Mouse (Mus musculus) MEL (cell line): ENCODE results near the gene Kdr. TPM values are rescaled to one million over a fixed set of nuclear protein-coding genes. Genes with fewer than 3 reads are reported as not detected.

Experiments used
- DNase-seq: peaks from one replicate; pipeline ENCODE4 v3.0.0; 2011; ENCODE audit warnings: low read depth, low spot score
- H3K27ac ChIP-seq: 2 replicates; pipeline ENCODE4 v1.5.1; 2012; ENCODE audit warnings: low read depth, mild to moderate bottlenecking, control low read depth, low read length, moderate library complexity; ENCODE audit not compliant: control insufficient read depth
- H3K27me3 ChIP-seq, 2 experiments: fragments of 150-350 bp in 1 of 2; sonication (generic) in 1 of 2; 2 replicates each; pipeline ENCODE4 v1.6.1; 2012; ENCODE audit warnings: low read length in 2 of 2, mild to moderate bottlenecking in 2 of 2, improper control_type of control experiment in 1 of 2, moderate library complexity in 1 of 2; ENCODE audit not compliant: insufficient read depth in 2 of 2, control insufficient read depth in 1 of 2
- H3K36me3 ChIP-seq, 2 experiments: 2 replicates each; pipeline ENCODE4 v1.6.1; 2012 to 2014; ENCODE audit warnings: low read length in 2 of 2, improper control_type of control experiment in 1 of 2, inconsistent platforms in 1 of 2, mild to moderate bottlenecking in 1 of 2; ENCODE audit not compliant: insufficient read depth in 2 of 2, control insufficient read depth in 1 of 2
- H3K4me1 ChIP-seq, 2 experiments: fragments of 150-350 bp in 1 of 2; sonication (generic) in 1 of 2; 2 replicates each; pipeline ENCODE4 v1.6.1; 2012; ENCODE audit warnings: low read length in 2 of 2, improper control_type of control experiment in 1 of 2, mild to moderate bottlenecking in 1 of 2; ENCODE audit not compliant: insufficient read depth in 2 of 2, control insufficient read depth in 1 of 2
- H3K4me3 ChIP-seq, 2 experiments: fragments of 150-350 bp in 1 of 2; sonication (generic) in 1 of 2; 2 replicates each; pipeline ENCODE4 v1.5.1; 2012; ENCODE audit warnings: low read depth in 2 of 2, low read length in 2 of 2, mild to moderate bottlenecking in 2 of 2, moderate library complexity in 2 of 2, control low read depth in 1 of 2, improper control_type of control experiment in 1 of 2; ENCODE audit not compliant: control insufficient read depth in 1 of 2, insufficient read depth in 1 of 2
- H3K79me2 ChIP-seq: 2 replicates; pipeline ENCODE4 v1.6.1; 2012; ENCODE audit warnings: mild to moderate bottlenecking, low read length, moderate library complexity; ENCODE audit not compliant: control insufficient read depth, poor library complexity, insufficient read depth
- H3K9ac ChIP-seq: 2 replicates; pipeline ENCODE4 v1.6.1; 2012; ENCODE audit warnings: low read depth, mild to moderate bottlenecking, control low read depth, low read length, moderate library complexity; ENCODE audit not compliant: control insufficient read depth, poor library complexity, severe bottlenecking
- H3K9me3 ChIP-seq: fragments of 150-350 bp; sonication (generic); replicated peaks from 2 replicates; pipeline ENCODE4 v1.6.1; 2012; ENCODE audit warnings: mild to moderate bottlenecking, low read length, improper control_type of control experiment, moderate library complexity; ENCODE audit not compliant: insufficient read depth
- BHLHE40 ChIP-seq: IDR thresholded peaks from 2 replicates; pipeline ENCODE4 v1.6.1; 2012; ENCODE audit warnings: low read depth, mild to moderate bottlenecking, inconsistent platforms, low read length, improper control_type of control experiment, borderline replicate concordance
- CHD1 ChIP-seq: IDR thresholded peaks from 2 replicates; pipeline ENCODE4 v1.6.1; 2012; ENCODE audit warnings: low read depth, mild to moderate bottlenecking, inconsistent platforms, low read length, improper control_type of control experiment
- CTCF ChIP-seq, 3 experiments: IDR thresholded peaks in 2 of 3; conservative IDR thresholded peaks in 1 of 3; 2 replicates each; pipeline ENCODE4 v1.5.1; 2011 to 2012; ENCODE audit warnings: low read length in 3 of 3, low read depth in 2 of 3, mild to moderate bottlenecking in 2 of 3, improper control_type of control experiment in 1 of 3, inconsistent platforms in 1 of 3, mixed read lengths in 1 of 3, moderate library complexity in 1 of 3; ENCODE audit not compliant: control insufficient read depth in 1 of 3, insufficient read depth in 1 of 3, poor library complexity in 1 of 3, severe bottlenecking in 1 of 3
- EP300 ChIP-seq, 2 experiments: IDR thresholded peaks; 2 replicates each; pipeline ENCODE4 v1.6.1; 2011; ENCODE audit warnings: improper control_type of control experiment in 2 of 2, low read length in 2 of 2, low read depth in 1 of 2, mild to moderate bottlenecking in 1 of 2
- ETS1 ChIP-seq: IDR thresholded peaks from 2 replicates; pipeline ENCODE4 v1.6.1; 2012; ENCODE audit warnings: low read depth, mild to moderate bottlenecking, inconsistent platforms, low read length, improper control_type of control experiment, moderate library complexity
- JUND ChIP-seq: IDR thresholded peaks from 2 replicates; pipeline ENCODE4 v1.6.1; 2011; ENCODE audit warnings: low read depth, mild to moderate bottlenecking, improper control_type of control experiment, low read length
- MAFK ChIP-seq: IDR thresholded peaks from 2 replicates; pipeline ENCODE4 v1.6.1; 2011; ENCODE audit warnings: low read depth, mild to moderate bottlenecking, low read length, improper control_type of control experiment, borderline replicate concordance
- MAZ ChIP-seq: IDR thresholded peaks from 2 replicates; pipeline ENCODE4 v1.6.1; 2012; ENCODE audit warnings: low read depth, mild to moderate bottlenecking, inconsistent platforms, low read length, improper control_type of control experiment
- MEF2A ChIP-seq: IDR thresholded peaks from 2 replicates; pipeline ENCODE4 v1.6.1; 2014; ENCODE audit warnings: low read depth, mild to moderate bottlenecking, inconsistent platforms, low read length, improper control_type of control experiment; ENCODE audit not compliant: poor library complexity, insufficient replicate concordance, severe bottlenecking; ENCODE audit errors: extremely low read depth
- MXI1 ChIP-seq: IDR thresholded peaks from 2 replicates; pipeline ENCODE4 v1.6.1; 2011; ENCODE audit warnings: mild to moderate bottlenecking, low read depth, low read length, improper control_type of control experiment
- NELFE ChIP-seq: IDR thresholded peaks from 2 replicates; pipeline ENCODE4 v1.6.1; 2011; ENCODE audit warnings: low read depth, low read length, improper control_type of control experiment
- NRF1 ChIP-seq: IDR thresholded peaks from 2 replicates; pipeline ENCODE4 v1.6.1; 2014; ENCODE audit warnings: low read depth, mild to moderate bottlenecking, inconsistent platforms, low read length, improper control_type of control experiment, moderate library complexity; ENCODE audit not compliant: poor library complexity, insufficient read depth, severe bottlenecking
- POLR2A ChIP-seq, 2 experiments: IDR thresholded peaks; 2 replicates each; pipeline ENCODE4 v1.6.1; 2011 to 2012; ENCODE audit warnings: low read length in 2 of 2, mild to moderate bottlenecking in 2 of 2, control low read depth in 1 of 2, improper control_type of control experiment in 1 of 2, low read depth in 1 of 2, moderate library complexity in 1 of 2; ENCODE audit not compliant: control insufficient read depth in 1 of 2, insufficient read depth in 1 of 2, poor library complexity in 1 of 2
- POLR2AphosphoS2 ChIP-seq: IDR thresholded peaks from 2 replicates; pipeline ENCODE4 v1.6.1; 2011; ENCODE audit warnings: low read length, improper control_type of control experiment
- POLR2AphosphoS5 ChIP-seq: IDR thresholded peaks from 2 replicates; pipeline ENCODE4 v1.6.1; 2012; ENCODE audit warnings: low read depth, borderline replicate concordance, mild to moderate bottlenecking, inconsistent platforms, low read length, moderate library complexity, mixed read lengths
- RAD21 ChIP-seq: IDR thresholded peaks from 2 replicates; pipeline ENCODE4 v1.6.1; 2011; ENCODE audit warnings: mild to moderate bottlenecking, low read depth, low read length, improper control_type of control experiment
- RCOR1 ChIP-seq: IDR thresholded peaks from 2 replicates; pipeline ENCODE4 v1.6.1; 2012; ENCODE audit warnings: low read depth, mild to moderate bottlenecking, inconsistent platforms, low read length, improper control_type of control experiment
- SIN3A ChIP-seq: IDR thresholded peaks from 2 replicates; pipeline ENCODE4 v1.6.1; 2012; ENCODE audit warnings: low read length, improper control_type of control experiment, inconsistent platforms
- TAL1 ChIP-seq: IDR thresholded peaks from 2 replicates; pipeline ENCODE4 v1.6.1; 2012; ENCODE audit warnings: mild to moderate bottlenecking, inconsistent platforms, low read length, moderate library complexity, mixed read lengths
- TBP ChIP-seq: IDR thresholded peaks from 2 replicates; pipeline ENCODE4 v1.8.0; 2011; ENCODE audit warnings: low read depth, low read length, improper control_type of control experiment
- TCF12 ChIP-seq: IDR thresholded peaks from 2 replicates; pipeline ENCODE4 v1.6.1; 2014; ENCODE audit warnings: low read depth, mild to moderate bottlenecking, inconsistent platforms, low read length, improper control_type of control experiment, moderate library complexity
- UBTF ChIP-seq: IDR thresholded peaks from 2 replicates; pipeline ENCODE4 v1.6.1; 2012; ENCODE audit warnings: low read depth, mild to moderate bottlenecking, inconsistent platforms, low read length, improper control_type of control experiment, moderate library complexity, borderline replicate concordance; ENCODE audit not compliant: insufficient read depth
- USF2 ChIP-seq, 2 experiments: IDR thresholded peaks; 2 replicates each; pipeline ENCODE4 v1.6.1; 2011 to 2012; ENCODE audit warnings: improper control_type of control experiment in 2 of 2, low read length in 2 of 2, borderline replicate concordance in 1 of 2, inconsistent platforms in 1 of 2, low read depth in 1 of 2, mild to moderate bottlenecking in 1 of 2; ENCODE audit not compliant: insufficient read depth in 1 of 2
- ZC3H11A ChIP-seq: IDR thresholded peaks from 2 replicates; pipeline ENCODE4 v1.6.1; 2012; ENCODE audit warnings: low read depth, mild to moderate bottlenecking, inconsistent platforms, low read length, improper control_type of control experiment
- ZKSCAN1 ChIP-seq: IDR thresholded peaks from 2 replicates; pipeline ENCODE4 v1.6.1; 2012; ENCODE audit warnings: low read depth, mild to moderate bottlenecking, inconsistent platforms, low read length, improper control_type of control experiment, moderate library complexity
- ZMIZ1 ChIP-seq: IDR thresholded peaks from 2 replicates; pipeline ENCODE4 v1.6.1; 2012; ENCODE audit warnings: low read depth, mild to moderate bottlenecking, inconsistent platforms, low read length, improper control_type of control experiment, moderate library complexity
- ZNF384 ChIP-seq: IDR thresholded peaks from 2 replicates; pipeline ENCODE4 v1.6.1; 2012; ENCODE audit warnings: low read depth, mild to moderate bottlenecking, inconsistent platforms, low read length, improper control_type of control experiment
- polyA plus RNA-seq, 2 experiments: library from polyadenylated mRNA; stranded (reverse) in 1 of 2; unstranded in 1 of 2; fragments of >175 nt in 1 of 2; fragments of >200 nt in 1 of 2; gene quantifications; 2 replicates each; pipeline versions ENCODE4 v1.2.1 to v1.2.4; 2012; ENCODE audit warnings: low replicate concordance in 2 of 2, low read depth in 1 of 2; ENCODE audit not compliant: insufficient read length in 2 of 2, insufficient read depth in 1 of 2, missing spikeins in 1 of 2
- total RNA-seq: library from RNA; depleted of rRNA; stranded (reverse); fragments of 300-350 nt; gene quantifications from 2 replicates; pipeline ENCODE4 v1.2.3, GENCODE M21; 2012

The Kdr gene
- total and polyA plus RNA-seq, 3 experiments, result 0.06 TPM; not detected in 2

DNA sequence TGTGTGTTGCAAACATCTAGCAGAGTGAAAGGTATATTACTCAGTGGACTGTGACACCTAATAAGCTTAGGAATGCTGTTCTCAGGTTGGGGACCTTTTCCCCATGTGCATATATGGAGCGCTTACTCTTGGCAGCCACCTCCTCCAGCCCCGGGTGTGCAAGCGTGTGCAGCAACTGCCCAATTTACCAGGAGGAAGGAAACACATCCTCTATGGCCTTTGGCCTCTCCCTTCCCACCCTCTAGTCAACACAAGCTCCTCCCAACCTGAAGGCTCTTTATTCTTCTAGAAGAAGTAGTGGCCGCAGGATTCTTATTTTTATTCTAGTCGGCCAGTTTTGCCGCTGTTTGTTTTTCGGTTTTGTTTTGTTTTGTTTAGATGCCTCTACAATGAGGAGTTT is 60.1 kb downstream of the Kdr start:
- Histone ChIP-seq H3K79me2 (no peaks in the 10 kb centered on the region), H3K36me3 (no peaks in the 10 kb centered on the region), H3K9ac (no peak overlapping the region), H3K9me3 (no peaks in the 10 kb centered on the region), H3K27me3 (peaks cover 3 to 21% of the 10 kb centered on the region in 2 experiments), H3K4me3 (no peak overlapping the region), H3K27ac (no peak overlapping the region), H3K4me1 (no peaks in the 10 kb centered on the region)
- DNase-seq, result no peak
- TF ChIP-seq NRF1 (no peak), ZNF384 (no peak), RAD21 (no peak), MEF2A (no peak), POLR2AphosphoS5 (no peak), MXI1 (no peak), CTCF (IDR thresholded peaks at IDR 0.05 in 2 of 3, conservative IDR thresholded peaks at IDR 0.05 in 1 of 3; ENCODE audit: control insufficient read depth in 1 of 3, insufficient read depth in 1 of 3, low read depth in 2 of 3, low read length in 3 of 3, poor library complexity in 1 of 3, severe bottlenecking in 1 of 3) (no peak), ZKSCAN1 (no peak), TAL1 (no peak), UBTF (no peak), ETS1 (no peak), SIN3A (no peak), POLR2AphosphoS2 (no peak), RCOR1 (no peak), ZMIZ1 (no peak)

- Histone ChIP-seq H3K27me3 (peaks cover 3 to 24% of the 10 kb centered on the region in 2 experiments), H3K4me1 (no peaks in the 10 kb centered on the region), H3K9ac (no peak overlapping the region), H3K36me3 (no peaks in the 10 kb centered on the region), H3K9me3 (no peaks in the 10 kb centered on the region), H3K79me2 (no peaks in the 10 kb centered on the region), H3K4me3 (no peak overlapping the region), H3K27ac (no peak overlapping the region)
- no peak for TF ChIP-seq ETS1
- no peak for TF ChIP-seq ZNF384
- TF ChIP-seq TAL1, result no peak
- no peak for TF ChIP-seq BHLHE40
- no peak for TF ChIP-seq ZC3H11A
- TF ChIP-seq USF2 (IDR thresholded peaks at IDR 0.05; ENCODE audit: borderline replicate concordance in 1 of 2, insufficient read depth in 1 of 2, low read depth in 1 of 2, low read length in 2 of 2), result no peak
- no peak for TF ChIP-seq RAD21
- no peak for TF ChIP-seq RCOR1
- TF ChIP-seq EP300 (IDR thresholded peaks at IDR 0.05; ENCODE audit: low read depth in 1 of 2, low read length in 2 of 2), result no peak
- no peak for TF ChIP-seq POLR2A (IDR thresholded peaks at IDR 0.05; ENCODE audit: control insufficient read depth in 1 of 2, insufficient read depth in 1 of 2, low read depth in 1 of 2, low read length in 2 of 2, poor library complexity in 1 of 2)
- no peak for TF ChIP-seq CHD1
- TF ChIP-seq MAFK, result no peak
- TF ChIP-seq MAZ, result no peak
- TF ChIP-seq NELFE, result no peak
- TF ChIP-seq TCF12, result no peak
- no peak for TF ChIP-seq JUND
- TF ChIP-seq TBP, result no peak
- no peak for DNase-seq
These were observed 61.0 kb downstream of the Kdr start for GRCm38 (mm10) chr5:75917231-75917630.
